Mouse (Mus musculus) CH12.LX (cell line): ENCODE measurements at regions not wholly inside any gene's neighbourhood (a gene's known extent, or its start where the extent isn't known, plus 50 kb on each side); places are given as distances from the start of the nearest gene placed in this dataset.

Source experiments
- BHLHE40 ChIP-seq: IDR thresholded peaks from 2 replicates; pipeline ENCODE4 v1.6.1; 2011; ENCODE audit warnings: mild to moderate bottlenecking, low read depth, low read length, improper control_type of control experiment
- CTCF ChIP-seq, 2 experiments: IDR thresholded peaks in 1 of 2; conservative IDR thresholded peaks in 1 of 2; 2 replicates each; pipeline ENCODE4 v1.5.1; 2011 to 2012; ENCODE audit warnings: low read depth in 2 of 2, low read length in 2 of 2, improper control_type of control experiment in 1 of 2, inconsistent platforms in 1 of 2, mild to moderate bottlenecking in 1 of 2, moderate library complexity in 1 of 2
- ETS1 ChIP-seq: conservative IDR thresholded peaks from 2 replicates; pipeline ENCODE4 v1.6.1; 2012; ENCODE audit warnings: low read depth, mild to moderate bottlenecking, inconsistent platforms, low read length, improper control_type of control experiment, moderate library complexity
- HCFC1 ChIP-seq: IDR thresholded peaks from 2 replicates; pipeline ENCODE4 v1.6.1; 2012; ENCODE audit warnings: low read depth, mild to moderate bottlenecking, inconsistent platforms, low read length, improper control_type of control experiment
- UBTF ChIP-seq: IDR thresholded peaks from 2 replicates; pipeline ENCODE4 v1.6.1; 2012; ENCODE audit warnings: low read depth, mild to moderate bottlenecking, inconsistent platforms, low read length, improper control_type of control experiment, moderate library complexity

DNA sequence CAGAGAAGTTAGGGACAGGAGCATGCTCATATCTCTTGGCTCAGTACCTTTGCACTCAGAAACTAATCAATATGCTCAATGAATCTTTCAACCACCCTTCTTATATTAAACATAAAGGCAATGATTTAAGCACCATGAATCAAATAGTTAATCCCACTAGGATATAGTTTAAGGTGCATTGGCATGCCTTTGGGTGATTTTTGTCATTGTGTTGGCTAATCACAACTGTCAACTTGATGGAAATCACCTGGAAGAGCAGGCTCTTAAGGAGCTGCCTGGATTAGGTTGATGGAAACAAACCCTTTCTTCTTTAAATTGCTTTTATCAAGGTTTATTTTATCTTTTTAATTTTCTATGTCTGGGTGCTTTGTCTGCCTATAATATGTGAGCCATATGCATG lies 90.4 kb upstream of the Sipa1l1 start:
- TF ChIP-seq CTCF (conservative IDR thresholded peaks at IDR 0.05 in 1 of 2, IDR thresholded peaks at IDR 0.05 in 1 of 2; ENCODE audit: low read depth in 2 of 2, low read length in 2 of 2), result no peak
- TF ChIP-seq UBTF, result no peak
- TF ChIP-seq BHLHE40, result no peak
- no peak for TF ChIP-seq HCFC1
- TF ChIP-seq ETS1, result no peak
